In the genomic region with DNA sequence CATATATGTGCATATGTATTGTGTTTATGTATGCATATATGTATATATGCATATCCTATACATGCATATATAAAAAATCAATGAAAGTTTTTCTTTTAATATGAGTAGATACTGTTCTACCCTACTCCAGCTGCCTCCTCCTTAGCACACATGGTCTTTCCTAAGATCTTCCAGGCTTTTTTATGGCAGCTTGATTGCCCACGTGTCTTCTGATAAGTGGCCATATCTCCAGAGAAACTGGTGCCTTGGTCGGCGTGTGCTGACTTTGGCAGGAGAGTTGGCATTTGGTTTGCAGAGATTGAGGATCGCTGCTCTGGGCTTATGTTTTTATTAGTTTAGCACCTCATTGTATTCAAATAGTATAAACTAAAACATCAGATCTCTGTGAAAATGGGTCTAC, we compare ENCODE assay signal across 18 mouse cellular contexts.
DNase-seq lines count a peak whose midpoint lies in the region; ATAC-seq lines count a peak whose summit lies in the region.
"Had no signal": no experiment of that assay in that cellular context is flagged by ENCODE, and none has a peak within 500 bp of the region (broad histone marks: within the 10 kb centered on the region; RNA-seq: fewer than 3 reads in every experiment).

No protein-coding gene starts in this region.

- WGBS in heart, embryonic 13.5 days, result 45% methylated on average over 4 of the region's 4 CpGs
- WGBS in intestine, embryonic 16.5 days, result 58% methylated on average over 4 of the region's 4 CpGs

- intact Hi-C loops in heart, postnatal 36 days (cut with DNase I), result no loop called here

- H3K9ac ChIP-seq in heart, embryonic 13.5 days, result 0 out of 2 replicates have a peak overlapping the region, but pooled peaks have one; percentile 28
- no peak overlapping the region for H3K9ac ChIP-seq in intestine, embryonic 16.5 days (ENCODE audit: low read depth, low read length)
- H3K9ac ChIP-seq: embryonic facial prominence, embryonic 12.5 days; forebrain, embryonic 13.5 days; forebrain, embryonic 15.5 days; forebrain, postnatal 0 days had no signal

- 0 out of 2 replicates have a peak overlapping the region, but pooled peaks have one; percentile 2 for H3K27ac ChIP-seq in heart, embryonic 13.5 days (replicated peaks)
- H3K27ac ChIP-seq in intestine, embryonic 16.5 days (ENCODE audit: low read length), result no peak overlapping the region
- H3K27ac ChIP-seq: embryonic facial prominence, embryonic 10.5 days; embryonic facial prominence, embryonic 12.5 days; forebrain, embryonic 13.5 days; forebrain, embryonic 15.5 days had no signal

- no peak for ATAC-seq in heart, embryonic 13.5 days (ENCODE audit: extremely low read depth, insufficient number of reproducible peaks, low FRiP score, low TSS enrichment)
- ATAC-seq in intestine, embryonic 16.5 days, result peak; percentile 50; the same call in 1 of the 2 replicates
- ATAC-seq: forebrain, embryonic 13.5 days; forebrain, embryonic 15.5 days; forebrain, postnatal 0 days had no signal

- H3K36me3 ChIP-seq in heart, embryonic 13.5 days, result no peaks in the 10 kb centered on the region
- no peaks in the 10 kb centered on the region for H3K36me3 ChIP-seq in intestine, embryonic 16.5 days (ENCODE audit: control insufficient read depth, insufficient read depth, low read length)
- H3K36me3 ChIP-seq: embryonic facial prominence, embryonic 12.5 days; forebrain, embryonic 15.5 days had no signal

- no peak for DNase-seq in heart, postnatal 36 days
- no peak for DNase-seq in urinary bladder, adult 18-20 months (ENCODE audit: low spot score in 2 of 2)
- DNase-seq in adrenal gland, postnatal 14 days, result no peak
- DNase-seq: adrenal gland, adult 2 months; adrenal gland, postnatal 10 days; adrenal gland, postnatal 36 days; cerebellum, adult 11-12 months; cerebellum, adult 2 months; cerebellum, adult 9-10 months; cerebellum, postnatal 10 days; cerebellum, postnatal 25 days; forebrain, postnatal 0 days had no signal

- H3K4me2 ChIP-seq in heart, embryonic 13.5 days, result no peak overlapping the region
- H3K4me2 ChIP-seq in intestine, embryonic 16.5 days (ENCODE audit: low read depth, low read length), result no peak overlapping the region
- H3K4me2 ChIP-seq: embryonic facial prominence, embryonic 12.5 days; forebrain, embryonic 13.5 days; forebrain, embryonic 15.5 days had no signal

- peaks cover 13% of the 10 kb centered on the region for H3K9me3 ChIP-seq in heart, embryonic 13.5 days
- H3K9me3 ChIP-seq in intestine, embryonic 16.5 days (ENCODE audit: control insufficient read depth, low read length), result no peaks in the 10 kb centered on the region
- H3K9me3 ChIP-seq: forebrain, embryonic 15.5 days had no signal

- H3K4me3 ChIP-seq in heart, embryonic 13.5 days, result no peak overlapping the region
- H3K4me3 ChIP-seq in intestine, embryonic 16.5 days (ENCODE audit: low read length), result no peak overlapping the region
- H3K4me3 ChIP-seq: embryonic facial prominence, embryonic 10.5 days; embryonic facial prominence, embryonic 12.5 days; forebrain, embryonic 13.5 days; forebrain, embryonic 15.5 days had no signal

- H3K27me3 ChIP-seq in heart, embryonic 13.5 days (replicated peaks), result no peaks in the 10 kb centered on the region
- no peaks in the 10 kb centered on the region for H3K27me3 ChIP-seq in intestine, embryonic 16.5 days (replicated peaks; ENCODE audit: control insufficient read depth, insufficient read depth, low read length)
- H3K27me3 ChIP-seq: embryonic facial prominence, embryonic 12.5 days; forebrain, embryonic 13.5 days; forebrain, embryonic 15.5 days had no signal

- peaks cover 20% of the 10 kb centered on the region for H3K4me1 ChIP-seq in heart, embryonic 13.5 days
- H3K4me1 ChIP-seq in intestine, embryonic 16.5 days (ENCODE audit: control insufficient read depth, insufficient read depth, low read length), result no peaks in the 10 kb centered on the region
- H3K4me1 ChIP-seq: embryonic facial prominence, embryonic 10.5 days; embryonic facial prominence, embryonic 12.5 days; forebrain, embryonic 13.5 days had no signal
